Mouse (Mus musculus): ENCODE results near the gene Phf21a.

DNA sequence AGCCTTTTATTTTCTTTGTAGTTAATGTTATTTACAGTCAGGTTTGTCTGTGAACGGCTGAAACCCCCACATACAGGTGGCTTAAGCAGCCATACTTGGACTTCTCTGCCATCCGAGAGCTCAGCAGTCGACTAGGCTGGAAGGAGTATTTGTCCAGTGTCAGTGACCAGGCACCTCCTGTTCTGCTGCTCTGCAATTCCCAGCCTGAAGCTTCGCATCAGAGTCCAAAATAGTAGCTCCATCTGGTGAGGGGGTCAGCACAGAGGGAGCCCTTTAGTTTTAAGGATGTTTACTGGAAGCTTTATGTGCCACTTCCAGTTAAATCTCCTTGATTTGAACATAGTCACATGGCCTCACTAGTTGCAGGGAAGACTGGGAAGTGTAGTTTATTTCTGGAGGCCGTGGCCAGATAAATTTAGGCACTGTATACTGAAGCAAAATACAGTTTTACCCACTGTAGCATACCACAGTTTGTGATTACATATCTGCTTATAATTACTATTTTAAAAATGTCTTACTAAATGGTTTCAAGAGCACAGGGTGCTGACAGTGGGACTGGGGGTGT, 141.9 kb downstream of the Phf21a start:
- TF ChIP-seq POLR2A (IDR thresholded peaks at IDR 0.05; ENCODE audit: borderline replicate concordance, control insufficient read depth, low read depth, low read length) (no peak), CTCF (IDR thresholded peaks at IDR 0.05; ENCODE audit: control insufficient read depth, insufficient read depth, low read length) (no peak)

All from bone marrow, adult 2 months (tissue).